Mouse (Mus musculus): ENCODE data around the gene Ndufa11. TPM values are rescaled to one million over a fixed set of nuclear protein-coding genes. Genes with fewer than 3 reads are reported as not detected.
A peak's percentile ranks its signal among the peaks of the same experiment; 100 is the strongest.

The Ndufa11 gene
- polyA plus RNA-seq, 1 experiment: 1,009 TPM

DNA sequence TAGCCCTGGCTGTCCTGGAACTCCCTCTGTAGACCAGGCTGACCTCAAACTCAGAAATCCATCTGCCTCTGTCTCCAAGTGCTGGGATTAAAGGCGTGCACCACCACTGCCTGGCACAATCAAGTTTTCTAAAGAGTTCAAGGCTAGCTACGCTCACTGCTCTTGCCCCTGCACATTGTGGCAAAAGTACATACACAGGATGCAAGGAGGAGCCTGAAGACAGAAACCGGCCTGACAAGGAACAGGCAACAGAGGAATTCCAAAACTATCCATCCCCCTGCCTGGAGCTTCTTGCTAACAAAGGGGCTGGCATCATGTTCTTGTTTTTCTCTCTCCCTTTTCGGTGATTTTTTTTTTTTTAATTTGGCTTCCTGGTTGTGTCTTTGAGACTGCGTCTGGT is 26.6 kb downstream of the Ndufa11 start:
- Histone ChIP-seq H3K27ac (ENCODE audit: insufficient read depth, low read depth, low read length) (no peak overlapping the region), H3K27me3 (ENCODE audit: control insufficient read depth, insufficient read depth, low read length) (no peaks in the 10 kb centered on the region), H3K36me3 (ENCODE audit: control insufficient read depth, insufficient read depth, low read length) (no peaks in the 10 kb centered on the region), H3K4me3 (ENCODE audit: low read depth, low read length) (no peak overlapping the region), H3K4me1 (ENCODE audit: control insufficient read depth, insufficient read depth, insufficient read length, low read length) (no peaks in the 10 kb centered on the region)
- TF ChIP-seq CTCF (IDR thresholded peaks at IDR 0.05; ENCODE audit: extremely low read depth, insufficient read length, insufficient replicate concordance, low read depth, low read length) (no peak), POLR2A (IDR thresholded peaks at IDR 0.05; ENCODE audit: low read depth, low read length) (no peak)
- 48% methylated on average over 5 of the region's 5 CpGs for WGBS

GRCm38 (mm10) chr17:56751404-56752072 is 34.0 kb downstream of the Ndufa11 start:
- H3K4me3 ChIP-seq (ENCODE audit: low read depth, low read length): peak overlapping the region; percentile 22
- peaks cover 2% of the 10 kb centered on the region; the same call in 1 of the 2 replicates for H3K4me1 ChIP-seq (ENCODE audit: control insufficient read depth, insufficient read depth, insufficient read length, low read length)
- TF ChIP-seq CTCF (IDR thresholded peaks at IDR 0.05; ENCODE audit: extremely low read depth, insufficient read length, insufficient replicate concordance, low read depth, low read length) (no peak), POLR2A (IDR thresholded peaks at IDR 0.05; ENCODE audit: low read depth, low read length) (no peak)
- H3K27me3 ChIP-seq (ENCODE audit: control insufficient read depth, insufficient read depth, low read length): no peaks in the 10 kb centered on the region
- no peak overlapping the region for H3K27ac ChIP-seq (ENCODE audit: insufficient read depth, low read depth, low read length)
- H3K36me3 ChIP-seq (ENCODE audit: control insufficient read depth, insufficient read depth, low read length): no peaks in the 10 kb centered on the region
- WGBS: 82% methylated on average over 71 of the region's 71 CpGs

GRCm38 (mm10) chr17:56753452-56753851 is 35.9 kb downstream of the Ndufa11 start:
- no peak overlapping the region for H3K4me3 ChIP-seq (ENCODE audit: low read depth, low read length)
- no peaks in the 10 kb centered on the region for H3K27me3 ChIP-seq (ENCODE audit: control insufficient read depth, insufficient read depth, low read length)
- WGBS: 41% methylated on average over 15 of the region's 15 CpGs
- no peaks in the 10 kb centered on the region for H3K36me3 ChIP-seq (ENCODE audit: control insufficient read depth, insufficient read depth, low read length)
- H3K4me1 ChIP-seq (ENCODE audit: control insufficient read depth, insufficient read depth, insufficient read length, low read length): peaks cover 10% of the 10 kb centered on the region
- TF ChIP-seq CTCF (IDR thresholded peaks at IDR 0.05; ENCODE audit: extremely low read depth, insufficient read length, insufficient replicate concordance, low read depth, low read length): no peak
- TF ChIP-seq POLR2A (IDR thresholded peaks at IDR 0.05; ENCODE audit: low read depth, low read length): no peak
- H3K27ac ChIP-seq (ENCODE audit: insufficient read depth, low read depth, low read length): no peak overlapping the region

DNA sequence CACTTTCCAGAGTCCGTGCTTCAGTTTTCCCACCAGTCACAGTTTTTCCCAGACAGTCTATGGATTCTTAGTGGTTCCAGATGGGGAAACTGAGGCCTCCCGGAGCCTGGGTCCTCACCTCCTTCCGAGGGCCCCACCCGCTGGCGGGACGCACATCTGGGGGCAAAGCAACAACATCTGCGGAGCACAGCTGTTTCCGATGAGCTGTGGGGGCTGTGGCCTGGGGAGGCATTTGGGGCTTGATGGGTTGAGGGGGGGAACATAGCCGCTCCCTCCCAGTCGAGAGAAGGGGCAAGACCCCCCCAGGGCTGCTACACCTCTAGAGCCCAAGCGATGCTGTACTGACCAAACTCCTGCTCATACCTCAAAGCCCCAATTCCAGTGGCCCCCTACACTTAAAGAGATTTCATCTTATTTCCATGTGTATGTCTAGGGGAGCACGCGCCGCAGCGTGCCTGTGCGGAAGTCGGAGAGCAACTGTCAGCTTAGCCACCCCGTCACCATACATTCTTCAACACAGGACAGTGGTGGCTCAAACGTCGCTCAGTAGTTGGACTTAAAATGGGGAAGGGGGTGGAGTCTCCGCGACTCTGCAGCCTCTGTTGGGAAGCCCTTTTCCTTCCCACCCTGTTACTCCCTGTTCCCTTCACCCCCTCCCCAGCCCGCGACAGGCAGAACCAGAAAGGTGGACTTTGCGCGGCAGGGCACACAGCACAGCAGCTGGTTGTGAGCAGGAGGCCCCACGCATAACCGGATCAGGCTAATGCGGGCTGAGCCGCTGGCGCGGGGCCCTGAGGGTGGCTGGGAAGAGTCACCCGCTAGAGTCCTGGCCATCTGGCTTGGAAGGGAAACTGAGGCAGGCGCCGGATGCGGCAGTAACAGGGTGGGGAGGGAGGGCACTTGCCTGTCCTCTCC is 37.0 kb downstream of the Ndufa11 start:
- H3K4me3 ChIP-seq (ENCODE audit: low read depth, low read length): no peak overlapping the region
- no peaks in the 10 kb centered on the region for H3K27me3 ChIP-seq (ENCODE audit: control insufficient read depth, insufficient read depth, low read length)
- H3K27ac ChIP-seq (ENCODE audit: insufficient read depth, low read depth, low read length): no peak overlapping the region
- 25% methylated on average over 36 of the region's 36 CpGs for WGBS
- H3K36me3 ChIP-seq (ENCODE audit: control insufficient read depth, insufficient read depth, low read length): no peaks in the 10 kb centered on the region
- TF ChIP-seq POLR2A (IDR thresholded peaks at IDR 0.05; ENCODE audit: low read depth, low read length) (no peak), CTCF (IDR thresholded peaks at IDR 0.05; ENCODE audit: extremely low read depth, insufficient read length, insufficient replicate concordance, low read depth, low read length) (no peak)
- peaks cover 10% of the 10 kb centered on the region for H3K4me1 ChIP-seq (ENCODE audit: control insufficient read depth, insufficient read depth, insufficient read length, low read length)

DNA sequence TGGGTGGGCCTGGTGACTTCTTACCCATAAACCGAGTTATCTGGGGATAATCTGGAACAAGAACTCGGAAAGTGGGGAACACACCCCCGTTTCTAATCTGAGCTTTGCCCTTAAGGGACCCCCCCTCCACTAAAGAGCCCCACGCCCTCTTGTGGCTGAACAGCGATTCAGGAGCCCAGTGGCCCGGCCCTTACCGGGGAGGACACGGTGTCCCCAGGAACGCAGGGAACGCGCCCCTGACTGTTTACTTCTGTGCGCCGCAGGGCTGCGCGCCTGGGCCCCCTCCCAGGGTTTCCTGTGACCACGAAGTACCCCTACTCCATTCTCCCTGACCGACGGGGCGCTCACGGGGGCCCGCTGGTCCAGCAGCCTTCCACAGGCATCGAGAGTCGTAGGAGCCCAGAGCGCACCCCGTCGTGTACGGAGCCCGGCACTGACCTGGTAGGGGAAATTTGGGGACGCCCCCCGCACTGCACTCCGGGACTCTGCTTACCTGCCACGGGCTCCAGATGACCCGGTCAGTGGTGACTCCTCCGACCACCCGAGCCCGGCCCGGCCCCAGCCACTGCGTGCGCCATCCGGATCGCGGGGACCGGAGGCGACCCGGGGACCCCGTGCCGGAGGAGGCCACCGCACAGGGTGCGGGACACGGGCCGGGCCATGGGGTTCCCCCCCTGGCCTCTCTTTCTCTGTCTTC is 39.3 kb downstream of the Ndufa11 start:
- under 1% methylated on average over 51 of the region's 51 CpGs for WGBS
- Histone ChIP-seq H3K36me3 (ENCODE audit: control insufficient read depth, insufficient read depth, low read length) (no peaks in the 10 kb centered on the region), H3K27me3 (ENCODE audit: control insufficient read depth, insufficient read depth, low read length) (no peaks in the 10 kb centered on the region), H3K4me1 (ENCODE audit: control insufficient read depth, insufficient read depth, insufficient read length, low read length) (peaks cover 15% of the 10 kb centered on the region), H3K27ac (ENCODE audit: insufficient read depth, low read depth, low read length) (no peak overlapping the region), H3K4me3 (ENCODE audit: low read depth, low read length) (peak overlapping the region; percentile 64)
- TF ChIP-seq POLR2A (IDR thresholded peaks at IDR 0.05; ENCODE audit: low read depth, low read length) (no peak), CTCF (IDR thresholded peaks at IDR 0.05; ENCODE audit: extremely low read depth, insufficient read length, insufficient replicate concordance, low read depth, low read length) (peak; percentile 59; the same call in 1 of the 2 replicates)

- Histone ChIP-seq H3K4me3 (ENCODE audit: low read depth, low read length) (peak within 1 kb of the TSS; percentile 64), H3K36me3 (ENCODE audit: control insufficient read depth, insufficient read depth, low read length) (no peaks in the 10 kb centered on the region), H3K4me1 (ENCODE audit: control insufficient read depth, insufficient read depth, insufficient read length, low read length) (peaks cover 16% of the 10 kb centered on the region), H3K27ac (ENCODE audit: insufficient read depth, low read depth, low read length) (0 out of 2 replicates have a peak within 1 kb of the TSS, but pooled peaks have one; percentile 26), H3K27me3 (ENCODE audit: control insufficient read depth, insufficient read depth, low read length) (no peaks in the 10 kb centered on the region)
- WGBS: under 1% methylated on average over 41 of the region's 48 CpGs
- TF ChIP-seq POLR2A (IDR thresholded peaks at IDR 0.05; ENCODE audit: low read depth, low read length) (no peak), CTCF (IDR thresholded peaks at IDR 0.05; ENCODE audit: extremely low read depth, insufficient read length, insufficient replicate concordance, low read depth, low read length) (no peak)
These were observed 40.0 kb downstream of the Ndufa11 start, which contains the start of gene Nrtn for GRCm38 (mm10) chr17:56757416-56758123. Gene Nrtn (minus strand): TSS chr17:56757530.

Measured in small intestine, adult 2 months (tissue).